Mouse (Mus musculus): Measurements from ENCODE around the gene Gamt. TPM values are rescaled to one million over a fixed set of nuclear protein-coding genes. Genes with fewer than 3 reads are reported as not detected.
A peak's percentile ranks its signal among the peaks of the same experiment; 100 is the strongest.
"Not testable (repeated sequence)": the region's sequence is repeated elsewhere in the genome, so short reads cannot be mapped to it uniquely, and the experiment has no call there.

The Gamt gene
- total RNA-seq, 2 experiments from 2014 or later: 1.7 to 3.0 TPM

GRCm38 (mm10) chr10:80261585-80261968 is 765 bp upstream of the Gamt start:
- ATAC-seq (replicated peaks; ENCODE audit: low FRiP score, low TSS enrichment, poor library complexity, severe bottlenecking): peak; percentile 70

GRCm38 (mm10) chr10:80259861-80260641 is 761 bp downstream of the Gamt start:
- ATAC-seq (replicated peaks; ENCODE audit: low FRiP score, low TSS enrichment, poor library complexity, severe bottlenecking): no peak

GRCm38 (mm10) chr10:80259463-80259805 is 1.4 kb downstream of the Gamt start:
- no peak for ATAC-seq (replicated peaks; ENCODE audit: low FRiP score, low TSS enrichment, poor library complexity, severe bottlenecking)

GRCm38 (mm10) chr10:80258752-80259462 is 1.9 kb downstream of the Gamt start:
- no peak for ATAC-seq (replicated peaks; ENCODE audit: low FRiP score, low TSS enrichment, poor library complexity, severe bottlenecking)

GRCm38 (mm10) chr10:80257936-80258335 is 2.9 kb downstream of the Gamt start:
- ATAC-seq (replicated peaks; ENCODE audit: low FRiP score, low TSS enrichment, poor library complexity, severe bottlenecking): no peak

GRCm38 (mm10) chr10:80255881-80256535 is 4.8 kb downstream of the Gamt start:
- no peak for ATAC-seq (replicated peaks; ENCODE audit: low FRiP score, low TSS enrichment, poor library complexity, severe bottlenecking)

- no peak for ATAC-seq (replicated peaks; ENCODE audit: low FRiP score, low TSS enrichment, poor library complexity, severe bottlenecking)
Observed at GRCm38 (mm10) chr10:80254331-80255297, 6.2 kb downstream of the Gamt start.

GRCm38 (mm10) chr10:80253551-80253950 is 7.3 kb downstream of the Gamt start:
- ATAC-seq (replicated peaks; ENCODE audit: low FRiP score, low TSS enrichment, poor library complexity, severe bottlenecking): no peak

- ATAC-seq (replicated peaks; ENCODE audit: low FRiP score, low TSS enrichment, poor library complexity, severe bottlenecking): no peak
Observed at GRCm38 (mm10) chr10:80252493-80253274, 8.1 kb downstream of the Gamt start.

GRCm38 (mm10) chr10:80252011-80252410 is 8.8 kb downstream of the Gamt start:
- no peak for ATAC-seq (replicated peaks; ENCODE audit: low FRiP score, low TSS enrichment, poor library complexity, severe bottlenecking)

- ATAC-seq (replicated peaks; ENCODE audit: low FRiP score, low TSS enrichment, poor library complexity, severe bottlenecking): no peak
Observed at GRCm38 (mm10) chr10:80250573-80250972, 10.2 kb downstream of the Gamt start.

- ATAC-seq (replicated peaks; ENCODE audit: low FRiP score, low TSS enrichment, poor library complexity, severe bottlenecking): no peak
Observed at GRCm38 (mm10) chr10:80250059-80250458, 10.8 kb downstream of the Gamt start.

GRCm38 (mm10) chr10:80248971-80249640 is 11.7 kb downstream of the Gamt start, which contains the start of gene Ndufs7:
TSS of gene Ndufs7 (plus strand) at chr10:80249121.
- ATAC-seq (replicated peaks; ENCODE audit: low FRiP score, low TSS enrichment, poor library complexity, severe bottlenecking): peak; percentile 72

- not testable (repeated sequence) for ATAC-seq (replicated peaks; ENCODE audit: low FRiP score, low TSS enrichment, poor library complexity, severe bottlenecking)
Observed at GRCm38 (mm10) chr10:80248437-80248836, 12.4 kb downstream of the Gamt start.

- ATAC-seq (replicated peaks; ENCODE audit: low FRiP score, low TSS enrichment, poor library complexity, severe bottlenecking): no peak
Observed at GRCm38 (mm10) chr10:80247849-80248248, 13.0 kb downstream of the Gamt start.

GRCm38 (mm10) chr10:80245600-80245999 is 15.2 kb downstream of the Gamt start:
- 0 out of 2 replicates have a peak, but pooled peaks have one; percentile 35 for ATAC-seq (replicated peaks; ENCODE audit: low FRiP score, low TSS enrichment, poor library complexity, severe bottlenecking)

- no peak for ATAC-seq (replicated peaks; ENCODE audit: low FRiP score, low TSS enrichment, poor library complexity, severe bottlenecking)
Observed at GRCm38 (mm10) chr10:80244791-80245399, 15.9 kb downstream of the Gamt start.

- peak; percentile 78 for ATAC-seq (replicated peaks; ENCODE audit: low FRiP score, low TSS enrichment, poor library complexity, severe bottlenecking)
Observed at GRCm38 (mm10) chr10:80242607-80243006, 18.2 kb downstream of the Gamt start.
